Mouse (Mus musculus) kidney, embryonic 15.5 days (tissue): ENCODE results near the gene Fam234b. TPM values are rescaled to one million over a fixed set of nuclear protein-coding genes. Genes with fewer than 3 reads are reported as not detected.
A peak's percentile ranks its signal among the peaks of the same experiment; 100 is the strongest.

ENCODE experiments used
- ATAC-seq: fragments of 200-750 bp; cut with Nextera tagmentation; replicated peaks from 2 replicates; pipeline ENCODE4 v1.8.0; 2017; ENCODE audit warnings: moderate TSS enrichment; ENCODE audit not compliant: low FRiP score
- H3K27ac ChIP-seq: fragments of 300-500 bp; sonication (generic); 2 replicates; pipeline ENCODE4 v1.5.1; 2015; ENCODE audit warnings: mild to moderate bottlenecking, inconsistent platforms
- H3K27me3 ChIP-seq: fragments of 300-500 bp; sonication (generic); 2 replicates; pipeline ENCODE4 v1.6.1; 2015; ENCODE audit warnings: inconsistent platforms
- H3K36me3 ChIP-seq: fragments of 300-500 bp; sonication (generic); 2 replicates; pipeline ENCODE4 v1.6.1; 2015; ENCODE audit warnings: inconsistent platforms
- H3K4me1 ChIP-seq: fragments of 300-500 bp; sonication (generic); 2 replicates; pipeline ENCODE4 v1.6.1; 2015; ENCODE audit warnings: inconsistent platforms
- H3K4me2 ChIP-seq: fragments of 300-500 bp; sonication (generic); 2 replicates; pipeline ENCODE4 v1.6.1; 2015; ENCODE audit warnings: moderate library complexity, mild to moderate bottlenecking, inconsistent platforms
- H3K4me3 ChIP-seq: fragments of 300-500 bp; sonication (generic); replicated peaks from 2 replicates; pipeline ENCODE4 v1.5.1; 2015; ENCODE audit warnings: mild to moderate bottlenecking, inconsistent platforms
- H3K9ac ChIP-seq: fragments of 300-500 bp; sonication (generic); 2 replicates; pipeline ENCODE4 v1.6.1; 2015; ENCODE audit warnings: mild to moderate bottlenecking, inconsistent platforms
- H3K9me3 ChIP-seq: fragments of 300-500 bp; sonication (generic); replicated peaks from 2 replicates; pipeline ENCODE4 v1.6.1; 2016; ENCODE audit warnings: inconsistent platforms
- WGBS: fragments of 180-500 bp; shearing (Covaris S2); methylation state at CpG from one replicate; pipeline ENCODE4 v1.1.7; 2015; ENCODE audit warnings: mixed read lengths; 5-methylcytosine and 5-hydroxymethylcytosine counted together
- polyA plus RNA-seq: library from polyadenylated mRNA; unstranded; fragments of >200 nt; fragmentation: Nextera tagmentation; extraction: Ambion mirVana; gene quantifications from 2 replicates; pipeline ENCODE4 v1.2.1, GENCODE M21; 2015

The Fam234b gene
- 35.5 and 37.4 TPM in 2 replicates for polyA plus RNA-seq

GRCm38 (mm10) chr6:135197921-135198532, at the start of gene Fam234b, which contains the start of gene Hebp1:
TSS of gene Fam234b (plus strand) at chr6:135197977.
TSS of gene Hebp1 (minus strand) at chr6:135198022.
- H3K4me2 ChIP-seq: peak within 1 kb of the TSS; percentile 96
- no peaks in the 10 kb centered on the region for H3K27me3 ChIP-seq
- no peaks in the 10 kb centered on the region for H3K36me3 ChIP-seq
- ATAC-seq: peak; percentile 90
- H3K27ac ChIP-seq: peak within 1 kb of the TSS; percentile 86
- H3K4me3 ChIP-seq: peak within 1 kb of the TSS; percentile 90
- under 1% methylated on average over 52 of the region's 52 CpGs for WGBS
- peaks cover 29% of the 10 kb centered on the region for H3K4me1 ChIP-seq
- H3K9ac ChIP-seq: peak within 1 kb of the TSS; percentile 85
- H3K9me3 ChIP-seq: no peaks in the 10 kb centered on the region

DNA sequence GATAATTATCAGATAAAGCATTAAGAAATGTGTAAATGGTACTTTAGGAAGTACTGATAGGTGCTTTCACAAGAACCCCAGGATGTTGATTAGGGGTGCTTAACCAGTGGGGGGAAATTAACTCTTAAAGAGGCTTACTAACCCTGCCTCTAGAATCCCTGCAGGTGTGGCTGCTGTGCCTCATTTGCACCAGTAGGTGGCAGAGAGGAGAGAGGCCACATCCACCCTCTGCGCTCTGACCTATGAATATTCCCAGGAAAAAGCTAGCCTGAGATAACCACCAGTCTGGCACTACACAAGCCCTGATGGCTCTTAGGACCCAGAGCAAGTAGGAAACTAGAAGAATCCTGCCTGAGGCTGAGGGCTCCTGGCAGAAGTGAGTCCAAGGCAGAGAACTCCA, 49.3 kb upstream of the Fam234b start:
- Histone ChIP-seq H3K4me2 (no peak overlapping the region), H3K4me1 (no peaks in the 10 kb centered on the region), H3K9ac (no peak overlapping the region), H3K27me3 (no peaks in the 10 kb centered on the region), H3K9me3 (no peaks in the 10 kb centered on the region), H3K4me3 (no peak overlapping the region), H3K27ac (no peak overlapping the region), H3K36me3 (peaks cover 10% of the 10 kb centered on the region; the same call in 1 of the 2 replicates)
- WGBS: 43% methylated on average over 1 of the region's 1 CpGs
- 0 out of 2 replicates have a peak, but pooled peaks have one; percentile 16 for ATAC-seq

DNA sequence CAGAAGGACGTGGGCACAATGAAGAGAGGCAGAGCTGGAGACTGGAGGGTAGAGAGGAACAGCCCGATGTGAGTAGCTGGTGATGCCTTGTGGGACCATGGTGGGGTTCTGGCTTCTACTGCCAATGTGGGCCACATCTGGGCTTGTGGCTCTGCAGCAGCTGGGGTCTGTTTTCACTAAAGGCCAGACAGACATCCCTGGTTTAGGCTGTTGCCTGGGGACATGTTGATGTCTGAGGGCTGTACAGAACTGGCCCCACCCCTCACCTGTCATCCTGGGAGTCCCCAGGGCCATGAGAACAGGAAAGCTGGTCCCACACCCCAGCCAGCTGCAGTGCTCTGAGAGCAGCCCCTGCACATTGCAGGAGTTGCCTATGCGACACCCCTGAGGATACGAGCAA, 48.6 kb upstream of the Fam234b start:
- H3K27me3 ChIP-seq: no peaks in the 10 kb centered on the region
- no peaks in the 10 kb centered on the region for H3K4me1 ChIP-seq
- no peaks in the 10 kb centered on the region for H3K9me3 ChIP-seq
- no peak overlapping the region for H3K4me2 ChIP-seq
- 82% methylated on average over 4 of the region's 4 CpGs for WGBS
- ATAC-seq: no peak
- H3K27ac ChIP-seq: no peak overlapping the region
- H3K36me3 ChIP-seq: peaks cover 10% of the 10 kb centered on the region; the same call in 1 of the 2 replicates
- H3K9ac ChIP-seq: no peak overlapping the region
- H3K4me3 ChIP-seq: no peak overlapping the region

GRCm38 (mm10) chr6:135149722-135150121, 48.1 kb upstream of the Fam234b start:
- 0 out of 2 replicates have a peak, but pooled peaks have one; percentile 27 for ATAC-seq
- H3K36me3 ChIP-seq: peaks cover 10% of the 10 kb centered on the region; the same call in 1 of the 2 replicates
- H3K9ac ChIP-seq: no peak overlapping the region
- H3K9me3 ChIP-seq: no peaks in the 10 kb centered on the region
- no peak overlapping the region for H3K4me2 ChIP-seq
- WGBS: 73% methylated on average over 4 of the region's 4 CpGs
- H3K27me3 ChIP-seq: no peaks in the 10 kb centered on the region
- no peak overlapping the region for H3K4me3 ChIP-seq
- H3K27ac ChIP-seq: no peak overlapping the region
- H3K4me1 ChIP-seq: no peaks in the 10 kb centered on the region

- 0 out of 2 replicates have a peak, but pooled peaks have one; percentile 13 for ATAC-seq
- no peak overlapping the region for H3K4me2 ChIP-seq
These were observed 47.5 kb upstream of the Fam234b start for GRCm38 (mm10) chr6:135150311-135150710.

GRCm38 (mm10) chr6:135153719-135154118, 44.1 kb upstream of the Fam234b start:
- ATAC-seq: no peak
- Histone ChIP-seq H3K9me3 (no peaks in the 10 kb centered on the region), H3K9ac (no peak overlapping the region), H3K4me2 (no peak overlapping the region), H3K27ac (no peak overlapping the region), H3K4me3 (no peak overlapping the region), H3K4me1 (no peaks in the 10 kb centered on the region), H3K27me3 (no peaks in the 10 kb centered on the region), H3K36me3 (peaks cover 10% of the 10 kb centered on the region; the same call in 1 of the 2 replicates)
- WGBS: 83% methylated on average over 5 of the region's 5 CpGs

More at GRCm38 (mm10) chr6:135150311-135150710, 47.5 kb upstream of the Fam234b start:
- Histone ChIP-seq H3K36me3 (peaks cover 10% of the 10 kb centered on the region; the same call in 1 of the 2 replicates), H3K9ac (no peak overlapping the region), H3K4me1 (no peaks in the 10 kb centered on the region), H3K27ac (no peak overlapping the region), H3K9me3 (no peaks in the 10 kb centered on the region), H3K27me3 (no peaks in the 10 kb centered on the region), H3K4me3 (no peak overlapping the region)
- WGBS: 39% methylated on average over 5 of the region's 5 CpGs

DNA sequence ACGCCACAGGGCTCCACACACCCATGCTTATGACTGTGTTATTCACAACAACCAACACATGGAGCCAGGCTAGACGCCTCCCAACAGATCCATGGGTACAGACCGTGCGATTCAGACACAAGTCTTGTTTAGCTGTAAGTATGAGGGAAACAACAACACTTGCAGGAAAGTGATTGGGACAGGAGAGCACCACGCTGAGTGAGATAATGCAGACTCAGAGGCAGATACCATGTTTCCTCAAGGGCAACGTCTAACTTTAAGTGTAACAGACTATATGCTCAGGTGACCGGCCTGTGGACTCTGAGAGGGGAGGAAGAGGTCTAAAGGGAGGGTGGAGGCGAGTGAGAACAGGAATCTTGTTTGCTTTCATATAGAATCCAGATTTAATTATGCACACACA, 41.2 kb upstream of the Fam234b start:
- Histone ChIP-seq H3K4me3 (no peak overlapping the region), H3K9ac (no peak overlapping the region), H3K4me1 (no peaks in the 10 kb centered on the region), H3K27me3 (no peaks in the 10 kb centered on the region), H3K4me2 (no peak overlapping the region), H3K36me3 (peaks cover 10% of the 10 kb centered on the region; the same call in 1 of the 2 replicates), H3K27ac (no peak overlapping the region), H3K9me3 (no peaks in the 10 kb centered on the region)
- 78% methylated on average over 8 of the region's 8 CpGs for WGBS
- no peak for ATAC-seq

GRCm38 (mm10) chr6:135157496-135157895, 40.3 kb upstream of the Fam234b start:
- no peaks in the 10 kb centered on the region for H3K9me3 ChIP-seq
- no peaks in the 10 kb centered on the region for H3K27me3 ChIP-seq
- no peak overlapping the region for H3K27ac ChIP-seq
- H3K4me3 ChIP-seq: no peak overlapping the region
- H3K4me2 ChIP-seq: no peak overlapping the region
- no peak for ATAC-seq
- WGBS: 82% methylated on average over 4 of the region's 4 CpGs
- no peak overlapping the region for H3K9ac ChIP-seq
- H3K4me1 ChIP-seq: no peaks in the 10 kb centered on the region
- peaks cover 7% of the 10 kb centered on the region; the same call in 1 of the 2 replicates for H3K36me3 ChIP-seq

GRCm38 (mm10) chr6:135158509-135158908, 39.3 kb upstream of the Fam234b start:
- Histone ChIP-seq H3K9me3 (no peaks in the 10 kb centered on the region), H3K4me3 (no peak overlapping the region), H3K9ac (no peak overlapping the region), H3K27me3 (no peaks in the 10 kb centered on the region), H3K36me3 (no peaks in the 10 kb centered on the region), H3K4me1 (peaks cover 2% of the 10 kb centered on the region; the same call in 1 of the 2 replicates), H3K27ac (no peak overlapping the region), H3K4me2 (no peak overlapping the region)
- WGBS: 63% methylated on average over 4 of the region's 4 CpGs
- ATAC-seq: no peak

DNA sequence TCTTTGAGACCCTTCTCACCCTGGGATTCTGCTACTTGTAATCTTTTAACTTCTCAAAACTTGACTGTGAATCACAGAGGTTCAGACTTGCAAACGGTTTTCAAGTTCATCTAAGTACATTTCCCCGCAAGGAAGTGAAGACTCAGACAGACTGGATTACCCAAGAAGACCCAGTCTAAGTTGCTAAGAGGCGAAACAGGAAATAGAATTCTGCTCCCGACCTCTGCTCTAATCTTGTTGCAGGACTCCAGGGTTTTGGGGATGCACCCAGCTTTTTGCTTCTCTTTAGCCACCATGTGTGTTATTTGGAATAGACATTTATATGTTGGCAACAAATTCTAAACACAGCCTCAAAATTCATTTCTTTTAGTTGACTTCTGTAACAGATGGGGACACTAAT, 36.4 kb upstream of the Fam234b start:
- no peak for ATAC-seq

DNA sequence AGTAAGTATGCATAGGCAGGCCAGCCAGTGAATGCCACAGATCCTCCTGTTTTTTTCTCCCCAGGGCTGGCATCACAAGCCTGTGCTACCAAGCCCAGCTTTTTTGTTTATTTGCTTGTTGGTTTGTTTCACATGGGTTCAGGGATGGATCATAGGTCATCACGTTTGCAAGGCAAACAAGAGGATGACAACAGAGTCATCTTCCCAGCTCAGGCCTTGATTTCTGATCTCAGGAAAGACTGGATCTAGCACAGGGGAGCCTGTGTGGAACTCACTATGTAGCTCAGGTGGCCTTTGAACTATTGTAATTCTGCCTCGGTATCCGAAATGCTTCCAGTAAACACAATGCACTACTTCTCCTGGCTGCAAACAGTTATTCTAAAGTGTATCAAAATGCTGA, 35.5 kb upstream of the Fam234b start:
- H3K27ac ChIP-seq: no peak overlapping the region
- no peak overlapping the region for H3K4me2 ChIP-seq
- no peak overlapping the region for H3K9ac ChIP-seq
- peaks cover 17% of the 10 kb centered on the region for H3K4me1 ChIP-seq
- no peaks in the 10 kb centered on the region for H3K9me3 ChIP-seq
- ATAC-seq: no peak
- no peak overlapping the region for H3K4me3 ChIP-seq
- no peaks in the 10 kb centered on the region for H3K36me3 ChIP-seq
- H3K27me3 ChIP-seq: no peaks in the 10 kb centered on the region
- 83% methylated on average over 3 of the region's 3 CpGs for WGBS

More for the DNA sequence above, 36.4 kb upstream of the Fam234b start:
- no peak overlapping the region for H3K4me3 ChIP-seq
- H3K4me1 ChIP-seq: peaks cover 12% of the 10 kb centered on the region; the same call in 1 of the 2 replicates
- H3K9ac ChIP-seq: no peak overlapping the region
- H3K27ac ChIP-seq: no peak overlapping the region
- H3K4me2 ChIP-seq: no peak overlapping the region
- 67% methylated on average over 4 of the region's 4 CpGs for WGBS
- no peaks in the 10 kb centered on the region for H3K27me3 ChIP-seq
- H3K36me3 ChIP-seq: no peaks in the 10 kb centered on the region
- H3K9me3 ChIP-seq: no peaks in the 10 kb centered on the region

GRCm38 (mm10) chr6:135162861-135163260, 34.9 kb upstream of the Fam234b start:
- ATAC-seq: no peak
- H3K36me3 ChIP-seq: no peaks in the 10 kb centered on the region
- WGBS: 75% methylated on average over 4 of the region's 4 CpGs
- no peaks in the 10 kb centered on the region for H3K27me3 ChIP-seq
- H3K4me1 ChIP-seq: peaks cover 21% of the 10 kb centered on the region
- H3K9me3 ChIP-seq: no peaks in the 10 kb centered on the region
- no peak overlapping the region for H3K4me3 ChIP-seq
- H3K27ac ChIP-seq: no peak overlapping the region
- no peak overlapping the region for H3K9ac ChIP-seq
- H3K4me2 ChIP-seq: no peak overlapping the region
